Mouse (Mus musculus): Measurements from ENCODE around the gene Itga3. TPM values are rescaled to one million over a fixed set of nuclear protein-coding genes. Genes with fewer than 3 reads are reported as not detected.

Itga3 gene
- polyA plus RNA-seq, 1 experiment from 2014 or later = 7.7 TPM

DNA sequence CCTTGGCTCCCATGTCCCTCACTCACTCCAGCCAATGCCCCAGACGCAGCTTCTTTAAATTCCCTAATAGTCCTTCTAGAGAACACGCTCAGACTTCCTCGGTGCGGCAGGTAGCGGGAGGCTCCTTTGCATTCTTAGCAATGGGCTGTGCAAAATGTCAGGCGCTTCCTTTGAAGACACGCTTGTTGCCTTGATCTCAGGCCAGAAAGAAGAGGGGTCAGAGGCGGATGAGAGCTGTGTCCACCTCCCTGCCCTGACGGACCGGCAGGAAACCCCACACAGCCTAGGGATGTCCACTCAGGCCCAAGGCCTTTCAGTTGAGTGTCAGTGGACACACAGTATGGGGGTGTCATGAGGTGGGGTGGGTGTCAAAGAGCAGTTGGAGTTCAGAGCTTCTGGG is 19.0 kb upstream of the Itga3 start:
- Histone ChIP-seq H3K27me3 (peaks cover 5% of the 10 kb centered on the region), H3K27ac (no peak overlapping the region), H3K4me1 (replicated peaks) (peaks cover 24% of the 10 kb centered on the region), H3K4me3 (replicated peaks) (no peak overlapping the region), H3K36me3 (no peaks in the 10 kb centered on the region), H3K9ac (replicated peaks) (no peak overlapping the region), H3K9me3 (no peaks in the 10 kb centered on the region), H3K4me2 (no peak overlapping the region)
- no peak for ATAC-seq (ENCODE audit: insufficient number of reproducible peaks, insufficient read depth, low FRiP score, low TSS enrichment, low read depth)
- WGBS = 87% methylated on average over 10 of the region's 10 CpGs

DNA sequence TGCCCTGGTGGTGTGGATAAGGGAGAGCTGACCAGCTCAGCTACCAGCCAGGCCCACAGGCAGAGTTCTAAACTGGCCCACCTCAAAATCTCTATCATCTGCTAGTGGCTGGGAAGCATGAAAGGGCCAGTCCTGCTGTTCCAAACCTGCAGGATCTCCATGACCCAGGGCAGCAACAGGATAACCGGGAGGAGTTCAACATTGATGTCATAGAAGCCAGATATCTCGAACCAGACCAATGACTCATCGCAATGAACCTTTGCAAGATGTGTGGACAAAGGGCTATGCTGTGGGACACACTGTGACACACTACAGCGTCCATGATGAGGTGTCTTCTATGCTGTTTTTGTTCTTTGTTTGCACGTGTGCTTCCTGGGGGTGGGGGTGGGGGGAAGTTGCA is 16.5 kb upstream of the Itga3 start:
- H3K4me3 ChIP-seq (replicated peaks) = no peak overlapping the region
- H3K36me3 ChIP-seq = no peaks in the 10 kb centered on the region
- no peak overlapping the region for H3K9ac ChIP-seq (replicated peaks)
- no peak overlapping the region for H3K27ac ChIP-seq
- H3K9me3 ChIP-seq = no peaks in the 10 kb centered on the region
- peaks cover 20% of the 10 kb centered on the region for H3K4me1 ChIP-seq (replicated peaks)
- 85% methylated on average over 5 of the region's 5 CpGs for WGBS
- H3K4me2 ChIP-seq = no peak overlapping the region
- no peaks in the 10 kb centered on the region for H3K27me3 ChIP-seq
- ATAC-seq (ENCODE audit: insufficient number of reproducible peaks, insufficient read depth, low FRiP score, low TSS enrichment, low read depth) = no peak

DNA sequence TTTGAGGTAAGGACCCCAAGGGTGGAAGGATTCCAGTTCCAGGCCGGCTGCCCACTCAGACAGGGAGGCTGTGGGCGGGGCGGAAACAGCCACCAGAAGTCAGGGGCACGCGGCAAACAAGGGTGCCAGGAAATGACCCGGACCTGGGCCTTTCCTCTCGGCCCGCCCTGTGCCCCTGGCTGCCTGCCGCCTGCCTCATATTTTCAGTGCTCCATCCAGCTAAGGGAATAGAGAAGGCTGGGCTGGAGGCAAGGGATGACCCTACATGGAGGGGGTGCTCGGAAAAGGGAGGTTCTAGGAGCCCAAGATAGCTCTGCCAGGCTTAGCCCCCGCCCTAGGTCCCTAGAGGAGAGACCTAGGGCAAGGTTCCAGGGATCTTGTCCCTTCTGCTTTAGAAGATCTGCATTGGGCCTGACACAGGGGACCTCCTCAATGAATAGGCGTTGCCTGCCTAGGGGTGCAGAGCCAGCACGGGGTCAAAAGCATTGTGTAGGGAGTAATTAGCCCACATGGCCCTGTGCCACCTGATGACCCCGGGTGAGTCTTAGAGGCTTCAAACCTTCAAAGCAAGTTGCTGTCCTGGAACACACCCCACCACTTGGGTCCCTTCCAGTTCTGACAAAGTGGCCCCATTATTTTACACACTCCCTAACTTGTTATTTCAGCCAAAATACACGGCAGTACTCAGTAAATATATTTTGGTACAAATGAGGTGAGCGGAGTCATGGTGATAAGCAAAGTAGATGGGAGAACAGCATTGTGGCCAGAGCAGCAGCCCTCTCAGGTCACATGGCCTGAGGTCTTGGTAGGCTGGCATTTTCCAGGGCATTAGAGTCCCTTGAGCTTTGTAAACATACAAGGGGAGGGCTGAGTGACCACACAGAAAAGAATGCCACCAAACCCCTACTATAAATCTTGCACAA is 12.5 kb upstream of the Itga3 start:
- Histone ChIP-seq H3K9me3 (no peaks in the 10 kb centered on the region), H3K9ac (replicated peaks) (no peak overlapping the region), H3K4me3 (replicated peaks) (no peak overlapping the region), H3K27ac (no peak overlapping the region), H3K36me3 (no peaks in the 10 kb centered on the region), H3K4me2 (no peak overlapping the region), H3K27me3 (no peaks in the 10 kb centered on the region), H3K4me1 (replicated peaks) (peaks cover 33% of the 10 kb centered on the region)
- 73% methylated on average over 16 of the region's 16 CpGs for WGBS
- ATAC-seq (ENCODE audit: insufficient number of reproducible peaks, insufficient read depth, low FRiP score, low TSS enrichment, low read depth) = no peak

GRCm38 (mm10) chr11:95088286-95088685 is 11.7 kb upstream of the Itga3 start:
- H3K4me2 ChIP-seq = no peak overlapping the region
- H3K27me3 ChIP-seq = no peaks in the 10 kb centered on the region
- 58% methylated on average over 7 of the region's 7 CpGs for WGBS
- H3K9ac ChIP-seq (replicated peaks) = no peak overlapping the region
- no peaks in the 10 kb centered on the region for H3K36me3 ChIP-seq
- ATAC-seq (ENCODE audit: insufficient number of reproducible peaks, insufficient read depth, low FRiP score, low TSS enrichment, low read depth) = no peak
- peaks cover 33% of the 10 kb centered on the region for H3K4me1 ChIP-seq (replicated peaks)
- no peak overlapping the region for H3K4me3 ChIP-seq (replicated peaks)
- H3K27ac ChIP-seq = no peak overlapping the region
- H3K9me3 ChIP-seq = no peaks in the 10 kb centered on the region

- H3K36me3 ChIP-seq = no peaks in the 10 kb centered on the region
- H3K27ac ChIP-seq = no peak overlapping the region
- H3K9ac ChIP-seq (replicated peaks) = 0 out of 2 replicates have a peak overlapping the region, but pooled peaks have one; percentile 19
- no peaks in the 10 kb centered on the region for H3K9me3 ChIP-seq
- 72% methylated on average over 17 of the region's 17 CpGs for WGBS
- peaks cover 33% of the 10 kb centered on the region for H3K4me1 ChIP-seq (replicated peaks)
- H3K4me3 ChIP-seq (replicated peaks) = no peak overlapping the region
- no peak for ATAC-seq (ENCODE audit: insufficient number of reproducible peaks, insufficient read depth, low FRiP score, low TSS enrichment, low read depth)
- H3K27me3 ChIP-seq = no peaks in the 10 kb centered on the region
- H3K4me2 ChIP-seq = no peak overlapping the region
Observed at GRCm38 (mm10) chr11:95087301-95088228, 11.0 kb upstream of the Itga3 start.

DNA sequence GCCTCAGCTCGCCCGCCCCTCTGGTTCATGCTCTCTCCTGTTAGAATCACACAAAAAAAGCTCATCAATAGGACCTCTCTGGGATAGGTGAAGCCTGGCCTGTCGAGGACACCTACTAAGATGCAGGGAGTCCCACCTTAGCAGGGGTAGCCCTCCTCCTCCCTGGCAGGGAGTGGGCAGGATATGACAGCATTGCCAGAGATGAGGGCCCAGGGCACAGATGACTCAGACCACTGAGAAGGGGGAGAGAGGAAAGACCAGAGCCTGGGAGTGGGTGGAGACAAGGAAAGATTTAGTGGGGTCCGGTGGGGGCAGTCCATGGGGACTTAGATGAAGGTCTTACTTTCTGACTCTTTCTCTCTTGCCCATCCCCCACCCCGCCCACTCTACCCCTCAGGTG is 9.6 kb upstream of the Itga3 start:
- no peaks in the 10 kb centered on the region for H3K9me3 ChIP-seq
- H3K36me3 ChIP-seq = no peaks in the 10 kb centered on the region
- peaks cover 33% of the 10 kb centered on the region for H3K4me1 ChIP-seq (replicated peaks)
- H3K4me3 ChIP-seq (replicated peaks) = no peak overlapping the region
- H3K27ac ChIP-seq = no peak overlapping the region
- H3K4me2 ChIP-seq = no peak overlapping the region
- 48% methylated on average over 5 of the region's 5 CpGs for WGBS
- H3K9ac ChIP-seq (replicated peaks) = no peak overlapping the region
- peaks cover 3% of the 10 kb centered on the region; the same call in 1 of the 2 replicates for H3K27me3 ChIP-seq
- ATAC-seq (ENCODE audit: insufficient number of reproducible peaks, insufficient read depth, low FRiP score, low TSS enrichment, low read depth) = no peak

DNA sequence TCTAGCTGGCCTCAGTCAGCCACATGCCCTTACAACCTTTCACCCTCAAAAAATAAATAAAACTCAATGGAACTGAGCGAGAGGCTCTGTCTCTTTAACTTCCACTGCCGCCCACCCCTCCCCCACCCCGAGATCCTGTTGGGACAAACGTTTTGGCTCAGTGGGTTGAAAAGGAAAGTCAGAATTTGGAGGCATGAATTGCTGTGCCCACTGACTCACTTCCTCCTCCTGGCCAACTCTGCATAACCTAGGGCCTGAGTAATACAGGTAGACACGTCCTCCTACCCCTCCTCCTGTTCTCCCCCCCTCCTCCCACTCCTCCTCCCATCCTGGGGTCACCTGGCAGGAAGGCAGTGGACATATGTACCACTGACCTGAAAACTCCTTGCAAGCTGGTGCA is 9.1 kb upstream of the Itga3 start:
- Histone ChIP-seq H3K27ac (no peak overlapping the region), H3K9me3 (no peaks in the 10 kb centered on the region), H3K27me3 (peaks cover 7% of the 10 kb centered on the region; the same call in 1 of the 2 replicates), H3K4me2 (no peak overlapping the region), H3K9ac (replicated peaks) (no peak overlapping the region), H3K4me1 (replicated peaks) (peaks cover 33% of the 10 kb centered on the region), H3K36me3 (no peaks in the 10 kb centered on the region), H3K4me3 (replicated peaks) (no peak overlapping the region)
- no peak for ATAC-seq (ENCODE audit: insufficient number of reproducible peaks, insufficient read depth, low FRiP score, low TSS enrichment, low read depth)
- WGBS = 13% methylated on average over 5 of the region's 5 CpGs

- H3K4me3 ChIP-seq (replicated peaks) = no peak overlapping the region
- no peaks in the 10 kb centered on the region for H3K9me3 ChIP-seq
- H3K9ac ChIP-seq (replicated peaks) = no peak overlapping the region
- peaks cover 33% of the 10 kb centered on the region for H3K4me1 ChIP-seq (replicated peaks)
- H3K27me3 ChIP-seq = peaks cover 10% of the 10 kb centered on the region; the same call in 1 of the 2 replicates
- no peak overlapping the region for H3K4me2 ChIP-seq
- ATAC-seq (ENCODE audit: insufficient number of reproducible peaks, insufficient read depth, low FRiP score, low TSS enrichment, low read depth) = no peak
- WGBS = 35% methylated on average over 5 of the region's 5 CpGs
- H3K36me3 ChIP-seq = no peaks in the 10 kb centered on the region
- H3K27ac ChIP-seq = no peak overlapping the region
Observed at GRCm38 (mm10) chr11:95084811-95085382, 8.3 kb upstream of the Itga3 start.

- Histone ChIP-seq H3K4me1 (replicated peaks) (peaks cover 33% of the 10 kb centered on the region), H3K27me3 (peaks cover 17% of the 10 kb centered on the region), H3K4me2 (no peak overlapping the region), H3K9ac (replicated peaks) (no peak overlapping the region), H3K36me3 (no peaks in the 10 kb centered on the region), H3K9me3 (no peaks in the 10 kb centered on the region), H3K4me3 (replicated peaks) (no peak overlapping the region), H3K27ac (no peak overlapping the region)
- WGBS = 28% methylated on average over 4 of the region's 4 CpGs
- no peak for ATAC-seq (ENCODE audit: insufficient number of reproducible peaks, insufficient read depth, low FRiP score, low TSS enrichment, low read depth)
Observed at GRCm38 (mm10) chr11:95084175-95084574, 7.6 kb upstream of the Itga3 start.

DNA sequence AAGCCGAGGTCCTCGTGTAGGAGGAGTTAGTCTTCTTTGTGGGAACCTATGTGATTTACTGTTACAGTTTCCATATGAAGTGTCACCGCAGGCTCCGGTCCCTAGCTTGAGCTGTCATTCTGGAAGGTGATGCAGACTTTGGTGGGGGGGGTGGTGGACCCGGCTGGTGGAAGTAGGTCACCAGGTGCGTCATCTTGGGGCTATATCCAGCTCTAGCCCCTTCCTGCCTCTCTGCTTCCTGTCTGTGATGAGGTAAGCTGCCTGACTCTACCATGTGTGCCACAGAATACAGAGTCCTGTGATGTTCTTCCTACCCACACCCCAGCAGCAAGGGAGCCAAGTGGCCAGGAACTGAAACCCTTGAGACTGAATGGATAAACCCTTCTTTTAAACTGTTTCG is 6.3 kb upstream of the Itga3 start:
- ATAC-seq (ENCODE audit: insufficient number of reproducible peaks, insufficient read depth, low FRiP score, low TSS enrichment, low read depth) = no peak

DNA sequence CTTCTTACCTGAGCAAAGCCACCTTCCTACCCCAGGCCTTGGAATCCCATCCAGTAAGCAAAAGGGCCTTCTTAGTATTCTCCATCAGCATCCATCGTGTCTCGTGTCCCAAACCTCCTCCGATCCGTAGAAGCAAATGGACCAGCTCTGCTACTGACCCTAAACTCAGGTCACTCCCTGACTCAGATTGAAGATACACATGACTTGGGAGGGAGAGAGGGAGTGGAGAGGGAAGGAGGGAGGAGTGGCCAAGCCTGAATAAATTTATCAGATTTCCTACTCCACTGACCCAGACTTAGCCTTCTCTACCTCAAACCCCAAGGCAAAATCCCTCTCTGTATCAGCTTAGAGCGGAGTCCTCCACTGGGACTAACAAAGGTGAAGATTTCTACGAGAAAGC is 4.2 kb upstream of the Itga3 start:
- WGBS = 87% methylated on average over 6 of the region's 6 CpGs
- Histone ChIP-seq H3K4me2 (no peak overlapping the region), H3K27ac (no peak overlapping the region), H3K4me1 (replicated peaks) (peaks cover 10% of the 10 kb centered on the region), H3K36me3 (no peaks in the 10 kb centered on the region), H3K9me3 (no peaks in the 10 kb centered on the region), H3K4me3 (replicated peaks) (no peak overlapping the region), H3K9ac (replicated peaks) (no peak overlapping the region), H3K27me3 (peaks cover 51% of the 10 kb centered on the region)
- ATAC-seq (ENCODE audit: insufficient number of reproducible peaks, insufficient read depth, low FRiP score, low TSS enrichment, low read depth) = no peak

More for the DNA sequence above, 6.3 kb upstream of the Itga3 start:
- no peak overlapping the region for H3K9ac ChIP-seq (replicated peaks)
- H3K36me3 ChIP-seq = no peaks in the 10 kb centered on the region
- H3K27ac ChIP-seq = no peak overlapping the region
- 93% methylated on average over 7 of the region's 7 CpGs for WGBS
- peaks cover 30% of the 10 kb centered on the region for H3K27me3 ChIP-seq
- no peaks in the 10 kb centered on the region for H3K9me3 ChIP-seq
- no peak overlapping the region for H3K4me2 ChIP-seq
- H3K4me3 ChIP-seq (replicated peaks) = no peak overlapping the region
- H3K4me1 ChIP-seq (replicated peaks) = peaks cover 23% of the 10 kb centered on the region

All from limb, embryonic 12.5 days (tissue).